Mouse (Mus musculus): Measurements from ENCODE around the gene Sys1. TPM values are rescaled to one million over a fixed set of nuclear protein-coding genes. Genes with fewer than 3 reads are reported as not detected.
A peak's percentile ranks its signal among the peaks of the same experiment; 100 is the strongest.

Sys1 gene
- 10 to 100 TPM; 21.2 to 21.9 TPM for total RNA-seq (2021)
- long read RNA-seq, experiment 1, transcript Sys1-201 (4 exons, 1,606 nt): major isoform, 61 of 70 reads
- long read RNA-seq, experiment 1, partial matches to known transcripts: 8 of 70 reads
- long read RNA-seq, experiment 1, other reads (novel, unspliced or antisense): 0 of 70 reads
- long read RNA-seq, experiment 2, transcript Sys1-201 (4 exons, 1,606 nt): major isoform, 43 of 47 reads
- long read RNA-seq, experiment 2, partial matches to known transcripts: 4 of 47 reads
- long read RNA-seq, experiment 2, other reads (novel, unspliced or antisense): 0 of 47 reads

DNA sequence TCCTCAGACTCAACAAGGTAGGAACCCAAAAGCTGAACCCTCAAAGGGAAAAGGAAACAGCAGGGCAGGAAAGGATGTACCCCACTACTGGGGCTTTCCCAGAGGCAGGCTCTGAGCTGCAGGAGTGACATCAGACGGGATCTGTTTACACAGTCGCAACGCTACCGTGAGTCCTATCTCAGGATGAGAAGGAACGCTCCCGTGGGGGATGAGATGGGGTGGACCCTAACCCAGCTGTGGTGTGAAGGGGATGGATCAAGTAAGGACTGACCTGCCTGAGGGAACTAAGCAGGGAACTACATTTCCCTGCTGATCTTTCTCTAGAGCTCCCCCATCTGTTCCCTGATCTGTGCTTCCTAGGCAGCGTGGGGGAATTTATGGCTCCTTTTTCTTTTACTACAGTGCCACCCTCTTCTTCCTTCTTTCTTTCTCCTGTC is at the start of gene Sys1:
Sys1 (plus strand) TSS at position 101 of the 437 bp plus-strand sequence.
- intact Hi-C loops (cut with DNase I): loop anchor here (2.0 kb wide), 1 partner anchor 40 kb away; no protein-coding TSS in a partner anchor
- DNase-seq: peak in 1 of 2 experiments; percentile 23

DNA sequence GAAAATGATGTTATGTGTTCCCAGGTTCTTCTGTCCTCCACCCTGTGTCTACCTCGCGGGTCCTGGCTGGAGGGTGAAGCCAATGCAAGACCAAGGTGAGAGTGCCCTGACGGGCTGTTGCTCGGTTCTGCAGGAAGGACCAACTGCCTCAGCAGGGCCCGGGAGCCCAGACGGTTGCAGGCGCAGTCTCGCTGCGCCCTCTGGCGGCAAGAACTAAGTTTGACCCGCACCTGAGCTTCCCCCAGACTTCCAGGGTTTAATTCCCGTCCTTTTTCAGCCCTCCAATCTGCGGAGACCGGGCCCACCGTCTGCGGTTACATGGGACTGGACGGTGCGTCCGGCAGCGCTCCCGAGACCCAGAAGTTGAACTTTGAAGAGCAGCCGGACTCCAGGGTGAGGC is 49.1 kb upstream of the Sys1 start:
- intact Hi-C loops (cut with DNase I): loop anchor here (2.0 to 10.0 kb wide), 2 partner anchors 273 to 305 kb away; no protein-coding TSS in a partner anchor
- peak; percentile 80 to 84 for DNase-seq

- DNase-seq: no peak
- intact Hi-C loops (cut with DNase I): no loop called here
Observed at GRCm38 (mm10) chr2:164414167-164414566, 42.6 kb upstream of the Sys1 start.

GRCm38 (mm10) chr2:164414581-164414980 is 42.2 kb upstream of the Sys1 start:
- intact Hi-C loops (cut with DNase I): no loop called here
- no peak for DNase-seq

- intact Hi-C loops (cut with DNase I): loop anchor here (1.0 to 2.0 kb wide), 2 partner anchors 40 to 103 kb away; partner anchors contain the start of gene Sys1
- DNase-seq: peak; percentile 50 to 64
Observed at GRCm38 (mm10) chr2:164417198-164417597, 39.6 kb upstream of the Sys1 start.

DNA sequence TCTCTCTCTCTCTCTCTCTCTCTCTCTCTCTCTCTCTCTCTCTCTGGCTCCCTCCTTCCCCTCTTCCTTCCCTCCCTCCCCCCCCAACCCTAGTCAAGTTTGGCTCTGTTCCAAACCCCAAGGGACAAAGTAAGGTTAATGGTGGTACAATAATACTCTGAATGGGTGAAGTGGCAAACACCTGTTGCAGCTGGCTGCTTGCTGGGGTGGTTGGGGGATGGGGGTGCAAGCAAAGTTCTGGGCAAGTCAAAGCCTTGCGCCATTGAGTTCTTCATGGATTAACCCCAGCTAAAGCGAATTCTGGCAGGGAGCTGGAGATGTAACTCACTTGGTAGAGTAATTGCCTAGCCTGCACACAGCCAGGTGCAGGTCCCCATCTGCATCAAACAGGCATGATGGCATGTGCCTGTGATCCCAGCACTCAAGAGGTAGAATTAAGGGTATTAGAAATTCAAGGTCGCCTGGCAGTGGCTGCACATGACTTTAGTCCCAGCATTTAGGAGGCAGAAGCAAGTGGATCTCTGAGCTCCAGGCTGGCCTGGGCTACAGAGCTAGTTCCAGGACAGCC is 38.4 kb upstream of the Sys1 start:
- DNase-seq: no peak
- intact Hi-C loops (cut with DNase I): no loop called here

- DNase-seq: no peak
- intact Hi-C loops (cut with DNase I): no loop called here
Observed at GRCm38 (mm10) chr2:164419489-164419888, 37.3 kb upstream of the Sys1 start.

DNA sequence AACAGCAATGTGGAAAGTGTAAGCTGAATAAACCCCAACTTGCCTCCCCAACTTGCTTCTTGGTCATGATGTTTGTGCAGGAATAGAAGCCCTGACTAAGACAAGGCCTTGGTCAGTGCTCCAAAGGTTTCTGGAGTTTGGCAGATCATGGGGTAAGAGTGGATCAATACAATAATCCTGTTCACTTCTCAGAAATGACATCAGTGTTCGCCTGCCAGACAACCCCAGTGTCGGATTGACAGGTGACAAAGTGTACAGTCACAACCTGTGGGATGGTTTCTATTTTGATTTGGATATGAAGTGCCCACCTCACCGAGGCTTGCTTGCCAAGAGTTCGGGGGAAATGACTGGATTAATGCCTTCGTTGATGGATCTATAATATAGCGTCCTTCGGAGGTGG is 35.5 kb upstream of the Sys1 start:
- intact Hi-C loops (cut with DNase I): no loop called here

GRCm38 (mm10) chr2:164421979-164422378 is 34.8 kb upstream of the Sys1 start:
- intact Hi-C loops (cut with DNase I): no loop called here
- no peak for DNase-seq

More for the DNA sequence above, 35.5 kb upstream of the Sys1 start:
- DNase-seq: no peak

- intact Hi-C loops (cut with DNase I): no loop called here
- no peak for DNase-seq
Observed at GRCm38 (mm10) chr2:164422675-164423393, 33.9 kb upstream of the Sys1 start.

DNA sequence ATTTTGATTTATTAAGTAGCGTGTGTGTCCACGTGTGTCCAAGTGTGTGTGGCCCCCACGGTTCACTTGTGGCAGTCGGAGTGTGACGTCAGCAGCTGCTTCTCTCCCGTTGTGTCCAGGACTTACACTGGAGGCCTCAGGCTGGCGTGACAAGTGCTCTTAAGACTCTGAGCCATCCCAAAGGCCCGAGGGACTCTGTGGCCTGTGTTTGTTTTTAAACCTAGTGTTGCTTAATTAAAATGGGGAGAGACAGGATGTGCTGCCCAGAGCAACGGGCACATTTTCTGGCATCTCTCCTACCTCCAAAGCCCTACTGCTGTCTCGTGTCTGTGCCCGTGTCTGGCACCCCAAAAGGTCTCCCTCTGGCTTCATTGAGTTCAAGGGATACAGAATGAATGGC is 33.3 kb upstream of the Sys1 start:
- intact Hi-C loops (cut with DNase I): no loop called here

GRCm38 (mm10) chr2:164424406-164424805 is 32.4 kb upstream of the Sys1 start:
- intact Hi-C loops (cut with DNase I): no loop called here
- DNase-seq: no peak

More for the DNA sequence above, 33.3 kb upstream of the Sys1 start:
- DNase-seq: no peak

DNA sequence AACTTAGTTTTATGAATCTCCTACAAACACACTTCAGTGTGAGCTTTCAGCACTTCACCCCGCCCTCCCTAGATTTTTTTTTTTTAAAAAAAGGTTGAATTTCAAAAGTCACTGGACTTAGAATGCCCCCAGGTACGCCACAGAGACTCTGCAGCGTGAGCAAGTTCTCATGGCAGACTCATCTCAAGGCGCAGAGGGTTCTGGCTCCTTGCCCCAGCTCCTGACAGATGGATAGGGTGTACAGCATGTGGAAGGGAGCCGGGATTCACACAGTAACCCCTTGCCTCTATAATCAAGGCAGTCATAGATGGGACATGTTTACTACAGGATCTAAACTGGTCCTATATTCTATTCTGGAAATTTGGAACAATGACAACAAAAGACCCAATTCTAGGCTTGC is 31.4 kb upstream of the Sys1 start:
- no peak for DNase-seq
- intact Hi-C loops (cut with DNase I): no loop called here

GRCm38 (mm10) chr2:164426121-164426520 is 30.6 kb upstream of the Sys1 start:
- intact Hi-C loops (cut with DNase I): no loop called here
- DNase-seq: no peak

DNA sequence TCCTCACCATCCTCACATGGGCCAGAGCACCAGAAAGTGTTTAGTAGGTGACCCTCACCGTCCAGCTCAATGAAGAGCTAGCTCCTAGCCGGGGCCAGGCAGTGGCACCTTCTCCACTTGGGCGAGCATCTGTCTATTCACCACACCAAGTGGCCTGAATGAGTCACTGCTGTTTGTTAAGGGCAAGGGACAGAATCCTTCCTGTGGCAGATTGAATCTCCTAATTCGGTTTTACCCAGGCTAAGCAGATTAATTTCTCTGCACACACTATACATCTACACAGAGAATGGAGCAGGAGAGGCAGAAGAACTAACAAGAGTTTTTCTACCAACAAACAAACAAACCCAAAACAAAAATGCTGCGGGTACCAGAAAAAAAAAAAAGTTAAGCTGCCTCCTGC is 29.8 kb upstream of the Sys1 start:
- DNase-seq: no peak
- intact Hi-C loops (cut with DNase I): no loop called here

GRCm38 (mm10) chr2:164428451-164428850 is 28.3 kb upstream of the Sys1 start:
- no peak for DNase-seq
- intact Hi-C loops (cut with DNase I): no loop called here

- no peak for DNase-seq
- intact Hi-C loops (cut with DNase I): no loop called here
Observed at GRCm38 (mm10) chr2:164429881-164430615, 26.7 kb upstream of the Sys1 start.

GRCm38 (mm10) chr2:164430697-164431096 is 26.1 kb upstream of the Sys1 start:
- intact Hi-C loops (cut with DNase I): no loop called here
- no peak for DNase-seq

DNA sequence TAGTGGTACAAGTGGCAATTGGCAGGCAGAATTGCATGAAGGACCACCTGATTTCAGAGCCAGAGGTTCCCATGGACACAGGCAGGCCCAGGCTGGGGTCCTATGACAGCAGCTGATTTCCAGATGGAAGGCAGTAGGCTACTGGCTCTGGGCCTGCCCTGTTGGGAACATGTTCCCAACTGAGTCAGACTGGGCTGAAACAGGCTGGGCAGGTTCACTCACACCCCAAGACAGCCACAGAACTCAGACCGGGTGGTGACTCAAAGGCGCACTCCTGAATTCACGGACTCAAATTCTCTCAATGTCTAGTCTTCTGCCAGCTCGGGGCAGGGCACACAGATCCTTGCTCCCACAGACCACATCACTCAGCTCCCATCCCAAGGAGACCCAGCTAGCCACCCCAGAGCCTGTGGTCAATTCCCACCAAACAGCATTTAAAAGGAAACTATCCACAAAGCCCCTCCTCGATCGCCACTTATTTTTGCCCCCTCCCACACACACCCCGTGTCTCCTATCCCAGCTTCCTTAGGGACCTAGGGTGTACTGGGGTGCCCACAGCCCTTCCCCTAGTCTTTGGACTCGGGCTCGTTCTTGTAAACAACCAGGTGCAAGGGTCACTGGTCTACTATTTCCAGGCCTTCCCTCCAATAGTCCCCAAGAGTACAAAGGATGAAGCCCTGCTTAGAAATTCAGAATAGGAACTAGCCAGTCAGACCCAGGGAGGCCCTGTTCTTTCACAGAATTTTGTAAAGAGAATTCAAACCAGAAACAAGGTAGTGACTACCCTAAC is 24.9 kb upstream of the Sys1 start:
- peak in 1 of 2 experiments; percentile 31 for DNase-seq
- intact Hi-C loops (cut with DNase I): no loop called here

Data from heart, postnatal 14 days (tissue).